Mouse (Mus musculus) limb, embryonic 10.5 days (tissue): Measurements from ENCODE around the gene Vax1. TPM values are rescaled to one million over a fixed set of nuclear protein-coding genes. Genes with fewer than 3 reads are reported as not detected.

Experiments used
- DNase-seq: peaks from one replicate; pipeline ENCODE4 v3.0.0-alpha.2; 2017; ENCODE audit warnings: low spot score
- H3K27ac ChIP-seq: fragments of 300-500 bp; sonication (generic); 2 replicates; pipeline ENCODE4 v1.5.1; 2016; ENCODE audit warnings: mild to moderate bottlenecking
- H3K27me3 ChIP-seq: fragments of 300-500 bp; sonication (generic); 2 replicates; pipeline ENCODE4 v1.6.1; 2016; ENCODE audit warnings: low read depth, mild to moderate bottlenecking; ENCODE audit not compliant: poor library complexity, severe bottlenecking
- H3K36me3 ChIP-seq: fragments of 300-500 bp; sonication (generic); 2 replicates; pipeline ENCODE4 v1.6.1; 2016; ENCODE audit warnings: mild to moderate bottlenecking, moderate library complexity
- H3K4me1 ChIP-seq: fragments of 300-500 bp; sonication (generic); 2 replicates; pipeline ENCODE4 v1.6.1; 2016
- H3K4me3 ChIP-seq: fragments of 300-500 bp; sonication (generic); 2 replicates; pipeline ENCODE4 v1.5.1; 2016; ENCODE audit warnings: mild to moderate bottlenecking, moderate library complexity
- H3K9me3 ChIP-seq: fragments of 300-500 bp; sonication (generic); replicated peaks from 2 replicates; pipeline ENCODE4 v1.6.1; 2016; ENCODE audit warnings: mild to moderate bottlenecking
- WGBS: fragments of 180-500 bp; shearing (Covaris S2); methylation state at CpG from one replicate; pipeline ENCODE4 v1.1.7; 2016; 5-methylcytosine and 5-hydroxymethylcytosine counted together
- polyA plus RNA-seq: library from polyadenylated mRNA; unstranded; fragments of >200 nt; fragmentation: Nextera tagmentation; extraction: Ambion mirVana; gene quantifications from 2 replicates; pipeline ENCODE4 v1.2.1, GENCODE M21; 2016

The Vax1 gene
- polyA plus RNA-seq, 1 experiment from 2014 or later = not detected

GRCm38 (mm10) chr19:59166311-59166761 lies 3.5 kb downstream of the Vax1 start:
- peaks cover 100% of the 10 kb centered on the region for H3K27me3 ChIP-seq
- peak overlapping the region; percentile 81 for H3K27ac ChIP-seq
- peaks cover 42% of the 10 kb centered on the region for H3K4me1 ChIP-seq
- peak overlapping the region; percentile 56 for H3K4me3 ChIP-seq
- peak; percentile 78 for DNase-seq
- H3K9me3 ChIP-seq = no peaks in the 10 kb centered on the region
- under 1% methylated on average over 55 of the region's 55 CpGs for WGBS
- no peaks in the 10 kb centered on the region for H3K36me3 ChIP-seq

GRCm38 (mm10) chr19:59165577-59165976 lies 4.3 kb downstream of the Vax1 start:
- whole genome bisulfite sequencing = 3% methylated on average over 7 of the region's 7 CpGs
- Histone ChIP-seq H3K27me3 (peaks cover 100% of the 10 kb centered on the region), H3K27ac (no peak overlapping the region), H3K9me3 (no peaks in the 10 kb centered on the region), H3K36me3 (no peaks in the 10 kb centered on the region), H3K4me3 (0 out of 2 replicates have a peak overlapping the region, but pooled peaks have one; percentile 56), H3K4me1 (peaks cover 36% of the 10 kb centered on the region)
- peak; percentile 54 for DNase-seq

- DNase-seq = peak; percentile 49
- Histone ChIP-seq H3K4me1 (peaks cover 31% of the 10 kb centered on the region), H3K4me3 (no peak overlapping the region), H3K36me3 (no peaks in the 10 kb centered on the region), H3K27ac (no peak overlapping the region), H3K9me3 (no peaks in the 10 kb centered on the region), H3K27me3 (peaks cover 100% of the 10 kb centered on the region)
- 8% methylated on average over 16 of the region's 16 CpGs for WGBS
Measured at GRCm38 (mm10) chr19:59164896-59165560, 4.8 kb downstream of the Vax1 start.

- DNase-seq = no peak
- peaks cover 100% of the 10 kb centered on the region for H3K27me3 ChIP-seq
- H3K27ac ChIP-seq = no peak overlapping the region
- H3K4me1 ChIP-seq = peaks cover 21% of the 10 kb centered on the region
- H3K9me3 ChIP-seq = no peaks in the 10 kb centered on the region
- no peaks in the 10 kb centered on the region for H3K36me3 ChIP-seq
- no peak overlapping the region for H3K4me3 ChIP-seq
- 10% methylated on average over 1 of the region's 1 CpGs for WGBS
Measured at GRCm38 (mm10) chr19:59164111-59164510, 5.7 kb downstream of the Vax1 start.

- Histone ChIP-seq H3K27me3 (peaks cover 32% of the 10 kb centered on the region), H3K36me3 (no peaks in the 10 kb centered on the region), H3K9me3 (no peaks in the 10 kb centered on the region), H3K4me1 (peaks cover 5% of the 10 kb centered on the region; the same call in 1 of the 2 replicates), H3K27ac (no peak overlapping the region), H3K4me3 (no peak overlapping the region)
- 36% methylated on average over 4 of the region's 4 CpGs for WGBS
- no peak for DNase-seq
Measured at GRCm38 (mm10) chr19:59156702-59157101, 13.2 kb downstream of the Vax1 start.

- Histone ChIP-seq H3K4me3 (no peak overlapping the region), H3K36me3 (no peaks in the 10 kb centered on the region), H3K27ac (no peak overlapping the region), H3K9me3 (no peaks in the 10 kb centered on the region), H3K27me3 (peaks cover 7% of the 10 kb centered on the region), H3K4me1 (peaks cover 5% of the 10 kb centered on the region; the same call in 1 of the 2 replicates)
- 96% methylated on average over 2 of the region's 2 CpGs for WGBS
- no peak for DNase-seq
Measured at GRCm38 (mm10) chr19:59154171-59154570, 15.7 kb downstream of the Vax1 start.

- Histone ChIP-seq H3K4me1 (no peaks in the 10 kb centered on the region), H3K27me3 (no peaks in the 10 kb centered on the region), H3K27ac (no peak overlapping the region), H3K36me3 (no peaks in the 10 kb centered on the region), H3K9me3 (no peaks in the 10 kb centered on the region), H3K4me3 (no peak overlapping the region)
- no peak for DNase-seq
- 64% methylated on average over 9 of the region's 9 CpGs for WGBS
Measured at GRCm38 (mm10) chr19:59145492-59146140, 24.2 kb downstream of the Vax1 start.

GRCm38 (mm10) chr19:59145064-59145463 lies 24.8 kb downstream of the Vax1 start:
- no peaks in the 10 kb centered on the region for H3K36me3 ChIP-seq
- H3K27ac ChIP-seq = no peak overlapping the region
- no peak overlapping the region for H3K4me3 ChIP-seq
- H3K4me1 ChIP-seq = no peaks in the 10 kb centered on the region
- 0 out of 2 replicates have a peak, but pooled peaks cover 3% of the 10 kb centered on the region for H3K27me3 ChIP-seq
- DNase-seq = no peak
- no peaks in the 10 kb centered on the region for H3K9me3 ChIP-seq
- WGBS = 85% methylated on average over 6 of the region's 6 CpGs

- Histone ChIP-seq H3K9me3 (no peaks in the 10 kb centered on the region), H3K36me3 (no peaks in the 10 kb centered on the region), H3K27me3 (0 out of 2 replicates have a peak, but pooled peaks cover 8% of the 10 kb centered on the region), H3K4me3 (no peak overlapping the region), H3K4me1 (no peaks in the 10 kb centered on the region), H3K27ac (no peak overlapping the region)
- no peak for DNase-seq
- 74% methylated on average over 4 of the region's 4 CpGs for WGBS
Measured at GRCm38 (mm10) chr19:59142206-59142605, 27.6 kb downstream of the Vax1 start.

GRCm38 (mm10) chr19:59135387-59135786 lies 34.5 kb downstream of the Vax1 start:
- H3K27me3 ChIP-seq = 0 out of 2 replicates have a peak, but pooled peaks cover 8% of the 10 kb centered on the region

GRCm38 (mm10) chr19:59134916-59135315 lies 34.9 kb downstream of the Vax1 start:
- Histone ChIP-seq H3K27me3 (0 out of 2 replicates have a peak, but pooled peaks cover 4% of the 10 kb centered on the region), H3K27ac (no peak overlapping the region), H3K36me3 (no peaks in the 10 kb centered on the region), H3K4me1 (peaks cover 9% of the 10 kb centered on the region), H3K9me3 (no peaks in the 10 kb centered on the region), H3K4me3 (no peak overlapping the region)
- no peak for DNase-seq
- 35% methylated on average over 2 of the region's 2 CpGs for WGBS

More at GRCm38 (mm10) chr19:59135387-59135786, 34.5 kb downstream of the Vax1 start:
- no peaks in the 10 kb centered on the region for H3K36me3 ChIP-seq
- 74% methylated on average over 8 of the region's 8 CpGs for WGBS
- H3K9me3 ChIP-seq = no peaks in the 10 kb centered on the region
- H3K27ac ChIP-seq = no peak overlapping the region
- peaks cover 9% of the 10 kb centered on the region for H3K4me1 ChIP-seq
- no peak for DNase-seq
- H3K4me3 ChIP-seq = no peak overlapping the region

GRCm38 (mm10) chr19:59133202-59133601 lies 36.7 kb downstream of the Vax1 start:
- H3K4me1 ChIP-seq = peaks cover 9% of the 10 kb centered on the region
- no peaks in the 10 kb centered on the region for H3K9me3 ChIP-seq
- DNase-seq = peak; percentile 30
- no peak overlapping the region for H3K4me3 ChIP-seq
- H3K27me3 ChIP-seq = no peaks in the 10 kb centered on the region
- H3K36me3 ChIP-seq = no peaks in the 10 kb centered on the region
- 66% methylated on average over 11 of the region's 11 CpGs for WGBS
- no peak overlapping the region for H3K27ac ChIP-seq

GRCm38 (mm10) chr19:59129671-59130070 lies 40.2 kb downstream of the Vax1 start:
- H3K27ac ChIP-seq = no peak overlapping the region
- no peak overlapping the region for H3K4me3 ChIP-seq
- peaks cover 9% of the 10 kb centered on the region for H3K4me1 ChIP-seq
- DNase-seq = no peak
- no peaks in the 10 kb centered on the region for H3K27me3 ChIP-seq
- no peaks in the 10 kb centered on the region for H3K9me3 ChIP-seq
- WGBS = 90% methylated on average over 2 of the region's 2 CpGs
- H3K36me3 ChIP-seq = no peaks in the 10 kb centered on the region
